8 mouse cellular contexts compared by ENCODE assay signal in the genomic region with DNA sequence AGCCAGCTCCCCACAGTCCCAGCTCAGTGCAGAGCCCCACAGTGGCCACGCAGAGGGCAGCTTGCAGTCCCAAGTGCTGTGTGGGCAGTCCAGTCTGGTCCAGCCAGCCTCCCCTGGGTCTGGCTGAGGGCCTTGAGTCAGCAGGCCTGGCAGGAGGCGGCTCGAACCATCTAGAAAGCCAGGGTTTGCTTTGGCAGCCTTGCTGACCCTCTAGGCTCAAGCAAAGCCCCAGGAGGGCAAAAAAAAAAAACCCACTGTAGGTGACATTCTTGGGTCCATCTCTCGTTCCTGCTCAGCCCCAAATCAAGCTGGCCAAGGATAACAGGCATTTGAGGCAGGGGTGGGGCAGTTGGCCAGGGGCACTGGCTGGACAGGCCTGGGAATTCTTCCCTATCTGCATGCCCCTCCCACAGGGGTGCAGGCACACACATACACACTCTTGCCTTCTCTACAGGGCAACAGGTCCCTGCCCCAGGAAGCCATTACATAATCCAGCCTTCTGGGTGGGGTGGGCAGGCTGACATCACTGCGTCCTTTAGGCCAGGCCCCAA. TPM values are rescaled to one million over a fixed set of nuclear protein-coding genes. Genes with fewer than 3 reads are reported as not detected.
DNase-seq lines count a peak whose midpoint lies in the region; ATAC-seq lines count a peak whose summit lies in the region.

No protein-coding gene starts in this region.

- H3K9me3 ChIP-seq in heart, embryonic 15.5 days (replicated peaks), result no peaks in the 10 kb centered on the region

- peak overlapping the region; percentile 74 for H3K4me2 ChIP-seq in heart, embryonic 15.5 days

- DNase-seq in cerebellum, adult 11-12 months, result peak; percentile 78
- no peak for DNase-seq in cerebellum, adult 8-10 months
- peak; percentile 56 to 66 for DNase-seq in cerebellum, postnatal 25 days
- DNase-seq in kidney, postnatal 10 days, result peak; percentile 68
- DNase-seq in lung, postnatal 36 days, result peak; percentile 86
- DNase-seq in yolk sac, embryonic 10.5 days (ENCODE audit: low spot score), result no peak
- DNase-seq in right cerebral cortex, postnatal 25 days, result no peak

- peak overlapping the region; percentile 97 for H3K27ac ChIP-seq in heart, embryonic 15.5 days

- 34% methylated on average over 5 of the region's 5 CpGs for WGBS in heart, embryonic 15.5 days

- H3K27me3 ChIP-seq in heart, embryonic 15.5 days, result no peaks in the 10 kb centered on the region

- H3K36me3 ChIP-seq in heart, embryonic 15.5 days, result peaks cover 25% of the 10 kb centered on the region

- ATAC-seq in heart, embryonic 15.5 days (replicated peaks; ENCODE audit: insufficient number of reproducible peaks, insufficient read depth, low FRiP score, low read depth), result no peak

- H3K9ac ChIP-seq in heart, embryonic 15.5 days, result peak overlapping the region; percentile 97

- peak overlapping the region; percentile 96 for H3K4me3 ChIP-seq in heart, embryonic 15.5 days

- H3K4me1 ChIP-seq in heart, embryonic 15.5 days (replicated peaks), result peaks cover 79% of the 10 kb centered on the region

RNA-seq across cellular contexts. Expression of a gene that starts 3.7 kb away (rescaled TPM):
- 70.8 and 99.5 TPM in 2 replicates for polyA plus RNA-seq in heart, embryonic 15.5 days (2015; fragmentation: Nextera tagmentation; extraction: Ambion mirVana)

RNA-seq across cellular contexts. Expression of a gene that starts 17.4 kb away (rescaled TPM):
- 45.4 and 64.8 TPM in 2 replicates for polyA plus RNA-seq in heart, embryonic 15.5 days (2015; fragmentation: Nextera tagmentation; extraction: Ambion mirVana)

RNA-seq across cellular contexts. Expression of a gene that starts 27.5 kb away (rescaled TPM):
- polyA plus RNA-seq in heart, embryonic 15.5 days (2015; fragmentation: Nextera tagmentation; extraction: Ambion mirVana), result 22.1 and 33.6 TPM in 2 replicates

RNA-seq across cellular contexts. Expression of a gene that starts 27.7 kb away (rescaled TPM):
- polyA plus RNA-seq in heart, embryonic 15.5 days (2015; fragmentation: Nextera tagmentation; extraction: Ambion mirVana), result 10.4 and 14.6 TPM in 2 replicates

RNA-seq across cellular contexts. Expression of a gene that starts 51.6 kb away (rescaled TPM):
- 78.2 and 112 TPM in 2 replicates for polyA plus RNA-seq in heart, embryonic 15.5 days (2015; fragmentation: Nextera tagmentation; extraction: Ambion mirVana)

Comparison
In these comparisons a context has a peak if more than half of its experiments do, and no peak if none do; other contexts are left out.
1. DNase-seq: peak in cerebellum, adult 11-12 months (single experiment), cerebellum, postnatal 25 days (2 of 2), kidney, postnatal 10 days (single experiment) and lung, postnatal 36 days (single experiment); none in cerebellum, adult 8-10 months (single experiment), yolk sac, embryonic 10.5 days (single experiment) and right cerebral cortex, postnatal 25 days (single experiment).